Mouse (Mus musculus) erythroid progenitor cell, adult 5-6 weeks (primary cell): ENCODE measurements around the gene Tlr12. TPM values are rescaled to one million over a fixed set of nuclear protein-coding genes. Genes with fewer than 3 reads are reported as not detected.
"Not testable (repeated sequence)": the region's sequence is repeated elsewhere in the genome, so short reads cannot be mapped to it uniquely, and the experiment has no call there.

Source experiments
- ATAC-seq: replicated peaks from 2 replicates; pipeline ENCODE4 v1.8.0; 2016; ENCODE audit warnings: moderate number of reproducible peaks, mild to moderate bottlenecking, moderate TSS enrichment, inconsistent platforms; ENCODE audit not compliant: poor library complexity, low FRiP score, severe bottlenecking
- total RNA-seq, 2 experiments: library from RNA; stranded (forward) in 1 of 2; stranded (reverse) in 1 of 2; fragments of 150-400 nt in 1 of 2; fragments of 186-747, 209-891 nt in 1 of 2; gene quantifications; 2 replicates each; pipeline versions ENCODE4 v1.2.3 to v1.2.4; 2015 to 2017; ENCODE audit warnings: low replicate concordance in 2 of 2

Gene Tlr12
- total RNA-seq, 2 experiments from 2014 or later = 1.7 TPM; not detected in 1

- no peak for ATAC-seq
Observed at GRCm38 (mm10) chr4:128621109-128621508, 2.7 kb upstream of the Tlr12 start.

GRCm38 (mm10) chr4:128620572-128620971 lies 2.2 kb upstream of the Tlr12 start:
- ATAC-seq = no peak

GRCm38 (mm10) chr4:128618963-128619362 lies 544 bp upstream of the Tlr12 start:
- no peak for ATAC-seq

GRCm38 (mm10) chr4:128617363-128618120 lies 877 bp downstream of the Tlr12 start:
- no peak for ATAC-seq

- ATAC-seq = no peak
Observed at GRCm38 (mm10) chr4:128615761-128616160, 2.7 kb downstream of the Tlr12 start.

DNA sequence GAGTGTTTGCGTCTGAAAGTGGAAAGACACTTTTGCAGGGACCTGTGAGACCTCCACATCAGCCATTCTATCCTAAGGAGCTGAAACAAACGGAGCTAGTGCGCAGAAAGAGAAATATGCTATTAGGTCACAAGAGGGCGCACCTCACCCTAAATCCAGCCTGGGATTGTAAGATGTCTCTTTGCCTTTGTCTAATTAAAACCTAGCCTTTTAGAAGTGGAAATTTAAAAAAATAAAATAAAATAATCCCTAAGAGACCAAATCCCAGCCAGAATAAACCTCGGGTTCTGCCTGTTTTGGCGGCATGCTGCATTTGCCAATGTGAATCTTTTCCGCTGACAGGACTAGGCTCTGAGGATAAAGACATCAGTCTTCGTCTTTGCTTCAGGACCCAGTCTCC lies 5.1 kb downstream of the Tlr12 start:
- ATAC-seq = no peak

DNA sequence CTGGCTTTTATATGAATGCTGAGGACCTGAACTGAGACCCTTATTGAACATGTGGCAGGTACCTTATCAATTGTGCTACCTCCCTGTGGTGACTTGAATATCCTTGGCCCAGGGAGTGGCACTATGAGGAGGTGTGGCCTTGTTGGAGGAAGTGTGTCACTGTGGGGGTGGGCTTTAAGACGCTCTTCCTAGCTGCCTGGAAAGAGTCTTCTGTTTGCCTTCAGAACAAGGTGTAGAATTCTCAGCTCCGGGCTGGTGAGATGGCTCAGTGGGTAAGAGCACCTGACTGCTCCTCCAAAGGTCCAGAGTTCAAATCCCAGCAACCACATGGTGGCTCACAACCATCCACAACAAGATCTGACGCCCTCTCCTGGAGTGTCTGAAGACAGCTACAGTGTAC lies 6.7 kb downstream of the Tlr12 start:
- not testable (repeated sequence) for ATAC-seq

- ATAC-seq = no peak
Observed at GRCm38 (mm10) chr4:128610706-128611105, 7.7 kb downstream of the Tlr12 start.

GRCm38 (mm10) chr4:128609925-128610402 lies 8.5 kb downstream of the Tlr12 start, which contains the start of gene Zscan20:
Gene Zscan20, minus strand, starts transcription at chr4:128610098.
- ATAC-seq = peak; percentile 97

DNA sequence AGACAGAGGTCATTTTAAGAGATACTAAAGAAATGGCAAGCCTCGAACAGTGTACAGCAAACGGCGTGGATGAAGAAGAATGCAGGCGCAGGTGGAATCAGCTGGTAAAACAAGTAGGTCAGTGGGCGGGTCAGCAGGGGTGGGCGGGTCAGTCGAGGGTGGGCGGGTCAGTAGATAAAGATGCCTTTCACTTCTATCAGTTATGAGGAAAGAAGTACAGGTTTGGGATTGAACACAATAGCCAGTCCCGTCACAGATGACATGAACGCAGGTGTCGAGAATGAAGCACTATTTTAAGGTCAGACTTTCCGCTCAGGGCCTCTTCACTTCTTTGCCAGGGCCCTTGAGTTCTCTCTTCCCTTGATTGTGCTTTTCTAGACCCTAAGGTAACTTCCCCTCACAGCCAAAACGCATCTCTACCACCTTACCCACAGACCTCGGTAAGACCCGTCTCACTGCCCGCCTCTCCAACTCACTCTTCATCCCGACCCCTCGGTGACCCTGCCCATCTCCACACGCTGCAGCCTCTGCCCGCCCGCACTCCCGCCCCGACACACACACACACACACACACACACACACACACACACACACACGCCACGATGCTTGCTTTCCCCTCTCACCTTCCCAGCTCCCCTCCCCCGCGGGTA lies 9.0 kb downstream of the Tlr12 start:
- ATAC-seq = no peak

- ATAC-seq = no peak
Observed at GRCm38 (mm10) chr4:128607661-128608060, 10.8 kb downstream of the Tlr12 start.

- ATAC-seq = no peak
Observed at GRCm38 (mm10) chr4:128606586-128606985, 11.8 kb downstream of the Tlr12 start.

DNA sequence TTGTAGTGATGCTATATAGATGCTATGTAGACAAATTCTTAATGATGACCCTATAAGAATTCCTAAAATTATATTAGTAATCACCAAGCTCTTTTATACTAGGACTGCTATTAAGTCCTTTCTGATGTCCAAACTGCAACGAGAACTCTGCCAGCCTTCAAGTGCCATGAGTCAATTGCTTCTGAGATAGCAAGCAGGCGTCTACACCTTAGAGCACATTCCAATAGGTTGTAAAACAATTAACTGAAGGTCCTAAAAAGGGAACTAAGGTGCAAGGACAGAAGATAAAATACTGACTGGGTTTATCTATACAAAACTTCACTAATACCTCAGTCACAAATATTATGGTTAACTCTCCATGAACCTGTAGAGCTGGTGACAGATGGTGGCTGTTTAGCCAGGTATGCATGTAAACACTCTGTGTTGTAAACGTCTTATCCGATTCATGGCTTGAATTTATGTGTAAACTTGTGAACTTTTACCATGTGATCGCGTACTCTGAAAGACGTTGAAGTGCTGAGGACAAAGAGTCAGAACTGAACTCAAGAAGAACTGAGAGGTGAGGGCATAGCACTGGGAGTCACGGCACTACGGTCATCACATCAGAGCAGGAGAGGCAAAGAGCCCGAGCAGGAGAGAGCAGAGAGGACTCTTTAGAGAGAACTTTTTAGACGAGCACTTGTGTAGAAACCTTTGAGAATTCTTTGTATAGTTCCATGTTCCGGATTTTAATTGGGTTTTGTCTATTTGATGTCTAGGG lies 20.4 kb downstream of the Tlr12 start:
- no peak for ATAC-seq

- ATAC-seq = no peak
Observed at GRCm38 (mm10) chr4:128594062-128594461, 24.4 kb downstream of the Tlr12 start.

GRCm38 (mm10) chr4:128593286-128593685 lies 25.1 kb downstream of the Tlr12 start:
- no peak for ATAC-seq

GRCm38 (mm10) chr4:128579182-128579581 lies 39.2 kb downstream of the Tlr12 start:
- ATAC-seq = no peak

- no peak for ATAC-seq
Observed at GRCm38 (mm10) chr4:128575811-128576210, 42.6 kb downstream of the Tlr12 start.
